In the genomic region with DNA sequence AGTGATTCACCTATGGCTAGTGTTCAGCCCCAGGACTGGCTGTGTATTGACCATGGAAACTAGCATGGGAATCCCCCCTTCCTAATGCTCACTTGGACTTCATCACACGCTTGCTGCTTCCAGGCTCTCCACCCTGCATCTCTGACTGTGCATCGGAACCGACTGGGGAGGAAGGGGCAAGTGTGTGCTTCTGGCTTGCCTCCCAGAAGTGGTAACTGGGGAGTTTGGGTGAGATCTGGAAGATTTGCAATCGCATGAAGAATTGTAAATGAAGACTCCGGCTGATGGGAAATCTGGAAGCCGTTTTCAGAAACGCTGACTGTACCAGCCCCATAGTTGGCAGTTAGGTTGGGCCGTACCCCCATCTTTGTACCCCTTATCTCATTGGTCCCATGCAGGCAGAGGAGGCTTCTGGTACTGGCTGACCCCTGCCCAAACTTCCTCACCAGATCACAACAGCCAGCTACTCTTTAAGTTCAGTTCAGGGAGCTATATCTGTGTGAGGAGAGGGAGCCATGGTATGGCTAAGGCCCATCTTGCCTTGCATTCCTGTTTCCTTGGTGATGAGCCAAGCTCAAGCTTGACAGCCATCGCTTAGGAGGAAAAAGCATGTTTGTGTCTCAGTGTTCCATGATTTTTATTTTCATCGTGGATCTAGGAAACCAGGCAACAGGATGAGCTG, we compare ENCODE assay signal across 19 mouse cellular contexts.
DNase-seq lines count a peak whose midpoint lies in the region; ATAC-seq and TF ChIP-seq lines count a peak whose summit lies in the region.
"Had no signal": no experiment of that assay in that cellular context is flagged by ENCODE, and none has a peak within 500 bp of the region (broad histone marks: within the 10 kb centered on the region; RNA-seq: fewer than 3 reads in every experiment).

No protein-coding gene starts in this region.

- peak overlapping the region; percentile 75 for H3K27ac ChIP-seq in forebrain, postnatal 0 days (ENCODE audit: low read depth, low read length)
- H3K27ac ChIP-seq: intestine, embryonic 15.5 days; limb, embryonic 13.5 days; liver, embryonic 13.5 days had no signal

- peak overlapping the region; percentile 8; the same call in 1 of the 2 replicates for H3K4me2 ChIP-seq in forebrain, postnatal 0 days (ENCODE audit: low read depth)
- H3K4me2 ChIP-seq: intestine, embryonic 15.5 days; limb, embryonic 13.5 days; liver, embryonic 13.5 days; lung, embryonic 14.5 days had no signal

- no peaks in the 10 kb centered on the region for H3K9me3 ChIP-seq in forebrain, postnatal 0 days (ENCODE audit: low read length)
- H3K9me3 ChIP-seq: intestine, embryonic 15.5 days; limb, embryonic 13.5 days; liver, embryonic 13.5 days had no signal

- no peak for TF ChIP-seq CTCF in brain, embryonic 14.5 days (IDR thresholded peaks at IDR 0.05; ENCODE audit: borderline replicate concordance, extremely low read depth, insufficient read depth, insufficient read length)
- TF ChIP-seq CTCF in forebrain, postnatal 0 days (IDR thresholded peaks at IDR 0.05; ENCODE audit: low read depth), result no peak

- DNase-seq in frontal cortex, postnatal 36 days (ENCODE audit: low spot score in 2 of 2), result no peak
- DNase-seq in left cerebral cortex, postnatal 4 days, result peak; percentile 39
- no peak for DNase-seq in left cerebral cortex, adult 8-10 months (ENCODE audit: low spot score in 2 of 2)
- peak; percentile 64 for DNase-seq in brain, embryonic 14.5 days (ENCODE audit: low read depth)
- DNase-seq in forebrain, postnatal 0 days, result peak; percentile 76
- no peak for DNase-seq in adrenal gland, adult 18-20 months (ENCODE audit: low spot score in 2 of 2)
- DNase-seq: adrenal gland, adult 8-10 months; cerebellum, adult 11-12 months; gastrocnemius, postnatal 14 days; kidney, adult 9 months; kidney, postnatal 25 days; layer of hippocampus, adult 9-11 months; liver, embryonic 13.5 days; lung, embryonic 14.5 days; lung, postnatal 36 days; thymus, postnatal 14 days had no signal

- 49% methylated on average over 10 of the region's 10 CpGs for WGBS in forebrain, postnatal 0 days

- intact Hi-C loops in left cerebral cortex, postnatal 4 days (cut with DNase I), result no loop called here

- no peaks in the 10 kb centered on the region for H3K36me3 ChIP-seq in forebrain, postnatal 0 days (ENCODE audit: insufficient read depth)
- H3K36me3 ChIP-seq: intestine, embryonic 15.5 days; limb, embryonic 13.5 days; liver, embryonic 13.5 days had no signal

- H3K4me3 ChIP-seq in forebrain, postnatal 0 days (ENCODE audit: low read depth, low read length), result no peak overlapping the region
- H3K4me3 ChIP-seq: intestine, embryonic 15.5 days; limb, embryonic 13.5 days; liver, embryonic 13.5 days had no signal

- H3K4me1 ChIP-seq in forebrain, postnatal 0 days (ENCODE audit: insufficient read depth), result peaks cover 5% of the 10 kb centered on the region; the same call in 1 of the 2 replicates
- H3K4me1 ChIP-seq: intestine, embryonic 15.5 days; limb, embryonic 13.5 days; liver, embryonic 13.5 days had no signal

- TF ChIP-seq POLR2A in brain, embryonic 14.5 days (IDR thresholded peaks at IDR 0.05; ENCODE audit: borderline replicate concordance, extremely low read depth, insufficient read depth, insufficient read length, poor library complexity, severe bottlenecking), result no peak

- H3K27me3 ChIP-seq in forebrain, postnatal 0 days (ENCODE audit: insufficient read depth, low read length), result no peaks in the 10 kb centered on the region
- H3K27me3 ChIP-seq: intestine, embryonic 15.5 days; limb, embryonic 13.5 days; liver, embryonic 13.5 days had no signal

- no peak overlapping the region for H3K9ac ChIP-seq in forebrain, postnatal 0 days
- H3K9ac ChIP-seq: intestine, embryonic 15.5 days; limb, embryonic 13.5 days; liver, embryonic 13.5 days; lung, embryonic 14.5 days had no signal

- ATAC-seq in frontal cortex, adult (ENCODE audit: low TSS enrichment), result peak; percentile 44; the same call in 1 of the 2 replicates
- ATAC-seq in forebrain, postnatal 0 days, result peak; percentile 70
- ATAC-seq: intestine, embryonic 15.5 days had no signal

Comparison
In these comparisons a context has a peak if more than half of its experiments do, and no peak if none do; other contexts are left out.
1. DNase-seq: peak in left cerebral cortex, postnatal 4 days (single experiment), brain, embryonic 14.5 days (single experiment) and forebrain, postnatal 0 days (single experiment); none in frontal cortex, postnatal 36 days (0 of 2), left cerebral cortex, adult 8-10 months (0 of 2) and adrenal gland, adult 18-20 months (0 of 2).